Mouse (Mus musculus) heart, postnatal 36 days (tissue): ENCODE data around the gene Nfix. TPM values are rescaled to one million over a fixed set of nuclear protein-coding genes. Genes with fewer than 3 reads are reported as not detected.

ENCODE experiments used
- DNase-seq, 2 experiments: peaks; one replicate each; pipeline ENCODE4 v3.0.0; 2021 to 2022
- intact Hi-C: fragments of 180-260 bp; cut with DNase I; formaldehyde crosslinking; loops from one replicate; pipeline ENCODE4 v1.15.1; 2025
- total RNA-seq, 2 experiments: library from RNA; stranded (reverse); gene quantifications; 2 replicates each; pipeline ENCODE4 v1.2.3; 2021

The Nfix gene
- total RNA-seq, 2 experiments from 2014 or later, result 279 to 296 TPM

DNA sequence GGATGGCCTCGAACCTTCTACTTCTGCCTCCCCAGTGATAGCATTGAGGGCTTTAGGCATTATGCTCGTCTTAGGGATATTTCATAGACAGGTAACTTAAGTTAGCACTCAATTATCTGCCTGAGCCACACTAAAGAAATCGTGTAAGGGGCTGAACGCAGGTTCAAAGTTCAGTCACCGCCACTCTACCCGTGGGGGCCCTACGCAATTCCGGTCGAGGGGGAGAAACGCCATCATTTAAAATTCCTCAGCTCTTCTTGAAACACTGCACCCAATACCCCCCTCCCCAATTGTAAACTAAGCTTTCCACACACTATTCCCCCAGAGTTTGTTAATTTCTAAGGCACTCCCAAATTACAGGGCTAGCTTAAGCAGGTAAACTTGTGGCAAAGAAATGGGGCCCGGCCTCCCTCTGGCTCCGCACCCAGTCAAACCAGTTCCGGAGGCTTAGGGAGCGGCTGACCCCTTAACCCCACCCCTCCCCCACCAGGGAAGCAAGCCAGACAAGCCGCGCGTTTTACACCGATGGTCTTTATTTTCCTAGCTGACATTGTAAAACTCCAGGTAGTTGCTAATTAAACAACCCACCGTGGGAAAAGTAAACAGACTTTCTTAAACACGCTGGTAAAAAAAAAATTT lies 139.2 kb downstream of the Nfix start:
- peak; percentile 61 to 63 for DNase-seq
- intact Hi-C loops, result loop anchor here (5.0 kb wide), 2 partner anchors 316 to 459 kb away; partner anchors contain the start of gene Junb

DNA sequence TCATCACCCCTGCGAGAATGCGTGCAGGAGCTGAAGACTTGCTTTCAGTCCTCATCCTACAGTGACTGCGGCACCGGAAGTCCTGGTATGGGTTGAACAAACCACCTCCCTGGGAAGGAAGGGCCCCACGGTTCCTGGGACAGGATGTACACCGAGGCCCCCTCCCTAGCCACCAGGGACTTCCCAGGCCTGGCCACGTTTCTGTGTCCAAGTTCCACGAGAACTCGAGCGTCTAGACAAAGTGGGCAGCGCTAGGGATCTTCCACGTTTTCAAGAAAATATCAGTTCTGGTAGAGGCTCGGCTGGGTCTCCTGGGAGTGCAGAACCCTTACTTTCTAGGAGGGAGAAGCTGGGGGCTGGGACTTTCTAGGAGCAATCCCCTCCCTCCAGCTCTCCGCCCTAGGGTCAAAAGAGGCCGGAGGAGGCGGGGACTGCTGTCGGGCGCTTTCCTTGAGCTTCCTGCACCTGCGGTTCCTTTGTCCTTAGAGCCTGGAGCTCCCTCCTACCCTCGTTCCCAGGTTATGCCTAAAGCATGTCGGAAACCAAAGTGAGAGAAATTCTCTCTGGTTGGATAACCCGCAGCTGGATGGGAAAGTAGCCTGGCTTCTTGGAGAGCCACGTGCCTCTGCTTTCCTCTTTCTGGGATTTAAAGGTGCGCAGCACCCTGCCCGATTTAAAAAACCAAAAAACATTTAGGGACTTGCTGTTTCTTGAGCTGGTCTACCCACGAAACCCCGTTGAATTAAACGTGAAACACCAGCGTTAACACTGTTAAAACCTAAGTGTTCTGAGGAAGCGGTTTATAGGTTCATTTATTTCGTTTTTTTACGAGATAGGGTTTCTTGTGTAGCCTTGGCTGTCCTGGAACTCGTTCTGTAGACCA lies 140.0 kb downstream of the Nfix start:
- intact Hi-C loops, result loop anchor here (5.0 kb wide), 2 partner anchors 317 to 458 kb away; partner anchors contain the start of gene Junb
- DNase-seq, result peak; percentile 72 to 79

DNA sequence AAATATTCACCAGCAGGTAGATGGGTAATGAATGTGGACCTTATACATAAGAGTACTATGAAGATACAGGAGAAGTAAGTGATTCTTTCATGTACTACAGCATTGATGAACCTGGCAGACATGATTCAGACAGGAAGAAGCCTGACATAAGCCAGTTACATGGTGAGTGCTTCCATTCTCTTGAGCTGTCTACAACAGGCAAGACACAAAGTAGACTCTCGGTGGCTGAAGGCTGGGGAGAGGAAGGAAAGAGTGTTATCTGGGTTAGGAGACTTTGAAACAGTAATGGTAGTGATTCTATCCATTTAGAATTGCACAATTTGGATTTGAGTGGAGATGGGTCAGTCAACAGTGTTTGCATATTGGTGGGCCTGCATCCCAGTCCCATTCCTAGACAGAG lies 141.2 kb downstream of the Nfix start:
- intact Hi-C loops, result no loop called here
- DNase-seq, result no peak

DNA sequence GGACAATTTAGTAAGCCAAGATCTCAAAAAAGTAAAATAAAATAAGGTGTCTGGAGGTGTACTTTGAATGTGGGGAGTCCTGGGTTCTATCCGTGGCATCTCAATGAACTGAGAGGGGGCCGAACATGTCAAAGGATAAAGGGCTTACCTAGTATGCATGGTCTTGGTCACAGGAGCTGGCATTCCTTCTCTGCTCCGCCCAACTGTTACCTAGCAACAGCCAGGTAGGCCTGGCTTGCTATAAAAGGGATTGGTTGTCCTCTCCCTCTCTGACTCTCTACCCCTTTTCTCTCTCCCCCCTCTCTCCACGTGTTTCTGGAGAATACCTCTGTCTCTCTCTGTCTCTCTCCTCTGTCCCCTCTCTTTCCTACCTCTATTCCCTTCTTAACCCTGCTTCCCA lies 142.5 kb downstream of the Nfix start:
- no peak for DNase-seq
- intact Hi-C loops, result no loop called here

- intact Hi-C loops, result no loop called here
- no peak for DNase-seq
Measured at GRCm38 (mm10) chr8:84657203-84657602, 142.9 kb downstream of the Nfix start.

GRCm38 (mm10) chr8:84656641-84657126 lies 143.5 kb downstream of the Nfix start:
- DNase-seq, result peak; percentile 77 to 78
- intact Hi-C loops, result loop anchor here (1.0 kb wide), 1 partner anchor 15 kb away; no protein-coding TSS in a partner anchor

DNA sequence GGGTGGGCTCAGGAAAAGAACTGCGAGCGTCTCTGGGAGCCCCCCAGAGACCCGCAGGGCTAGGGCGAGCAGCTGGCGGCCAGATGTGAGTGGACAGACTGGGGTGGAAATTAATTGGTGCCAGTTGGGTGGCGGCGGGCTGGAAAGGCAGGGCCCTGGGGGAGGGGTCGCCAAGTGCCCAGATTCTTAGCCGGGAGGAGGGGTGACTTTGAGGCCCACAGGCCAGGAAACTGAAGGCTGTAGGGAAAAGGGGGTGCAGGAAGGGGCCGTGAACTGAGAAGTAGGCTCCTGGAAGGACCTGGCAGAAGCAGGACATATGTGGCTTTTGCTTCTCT lies 144.0 kb downstream of the Nfix start:
- peak in 1 of 2 experiments; percentile 35 for DNase-seq
- intact Hi-C loops, result loop anchor here (1.0 kb wide), 1 partner anchor 15 kb away; no protein-coding TSS in a partner anchor

GRCm38 (mm10) chr8:84655336-84656190 lies 144.6 kb downstream of the Nfix start:
- intact Hi-C loops, result loop anchor here (1.0 kb wide), 1 partner anchor 14 kb away; no protein-coding TSS in a partner anchor
- no peak for DNase-seq

GRCm38 (mm10) chr8:84654597-84654996 lies 145.5 kb downstream of the Nfix start:
- intact Hi-C loops, result no loop called here
- DNase-seq, result no peak

DNA sequence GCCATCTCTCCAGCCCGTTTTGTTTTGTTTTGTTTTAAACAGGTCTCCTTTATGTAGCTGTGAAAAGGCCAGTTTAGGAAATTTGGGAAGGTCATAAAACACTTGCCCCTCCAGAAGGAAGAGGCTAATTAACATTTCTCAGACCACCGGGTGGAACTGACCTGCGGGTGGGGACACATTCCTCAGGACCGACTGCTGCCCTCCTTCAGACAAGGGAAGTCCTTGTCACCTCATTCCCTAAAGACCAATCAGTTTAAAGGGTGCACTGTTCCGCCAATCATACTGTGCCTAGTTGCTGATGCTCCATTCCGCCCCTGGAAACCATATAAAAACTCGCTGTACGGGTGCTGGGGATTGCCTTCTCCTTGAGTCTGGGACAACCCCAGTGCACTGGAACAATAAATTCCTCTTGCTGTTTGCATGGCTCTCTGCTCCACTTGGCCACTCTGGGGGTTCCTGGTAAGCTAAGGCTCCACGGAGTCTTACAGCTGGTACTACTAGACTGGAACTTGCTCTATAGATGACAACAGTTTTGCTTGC lies 147.0 kb downstream of the Nfix start:
- no peak for DNase-seq
- intact Hi-C loops, result no loop called here

GRCm38 (mm10) chr8:84650213-84650612 lies 149.9 kb downstream of the Nfix start:
- no peak for DNase-seq
- intact Hi-C loops, result no loop called here

Other genes starting within 250 kb of the Nfix start
- 10 to 100 TPM; 12.6 to 16.5 TPM for gene Ier2, start 137.5 kb downstream of the Nfix start, total RNA-seq
- gene Trmt1, start 114.0 kb downstream of the Nfix start, total RNA-seq, result 10 to 100 TPM; 36.1 to 39.2 TPM
- gene Nacc1, start 112.5 kb downstream of the Nfix start, total RNA-seq, result 10 to 100 TPM; 27.3 to 30.1 TPM
- 1 to 10 TPM; 5.4 to 5.7 TPM for gene Lyl1, start 98.9 kb downstream of the Nfix start, total RNA-seq
- gene G430095P16Rik, start 77.3 kb downstream of the Nfix start, total RNA-seq, result under 1 TPM in 1 of 2 experiments, not detected in 1; 0.44 TPM
- gene Dand5, start 22.5 kb upstream of the Nfix start, total RNA-seq, result 1 to 10 TPM; 9.3 to 9.9 TPM
- gene Gadd45gip1, start 31.2 kb upstream of the Nfix start, total RNA-seq, result 10 to 100 TPM; 28.5 to 29.5 TPM
- gene Rad23a, start 40.3 kb upstream of the Nfix start, total RNA-seq, result 10 to 100 TPM; 84.0 to 87.4 TPM
- gene Calr, start 46.6 kb upstream of the Nfix start, total RNA-seq, result 100 to 1,000 TPM; 337 to 380 TPM
- gene Farsa, start 56.6 kb upstream of the Nfix start, total RNA-seq, result 10 to 100 TPM; 23.1 TPM
- 1 to 10 TPM; 3.8 to 4.1 TPM for gene Syce2, start 71.8 kb upstream of the Nfix start, total RNA-seq
- 10 to 100 TPM; 71.3 to 77.2 TPM for gene Gcdh, start 93.6 kb upstream of the Nfix start, total RNA-seq
- not detected for gene Klf1, start 101.6 kb upstream of the Nfix start, total RNA-seq
- 10 to 100 TPM in 1 of 2 experiments, 1 to 10 TPM in 1; 7.3 to 11.7 TPM for gene Dnase2a, start 108.2 kb upstream of the Nfix start, total RNA-seq
- under 1 TPM; 0.11 to 0.14 TPM for gene Mast1, start 137.0 kb upstream of the Nfix start, total RNA-seq
- gene Rtbdn, start 146.6 kb upstream of the Nfix start, total RNA-seq, result not detected
- gene Gm49661, start 169.1 kb upstream of the Nfix start, total RNA-seq, result 1 to 10 TPM in 1 of 2 experiments, not detected in 1; 1.0 TPM
- gene Prdx2, start 169.2 kb upstream of the Nfix start, total RNA-seq, result 100 to 1,000 TPM; 633 to 676 TPM
- gene Rnaseh2a, start 169.4 kb upstream of the Nfix start, total RNA-seq, result 10 to 100 TPM; 48.6 to 56.7 TPM
- 10 to 100 TPM; 14.9 to 26.9 TPM for gene Junb, start 178.4 kb upstream of the Nfix start, total RNA-seq
- gene Hook2, start 190.3 kb upstream of the Nfix start, total RNA-seq, result 1 to 10 TPM; 2.7 to 2.9 TPM
- not detected for gene Best2, start 214.2 kb upstream of the Nfix start, total RNA-seq
- gene Asna1, start 224.9 kb upstream of the Nfix start, total RNA-seq, result 10 to 100 TPM; 66.2 to 69.8 TPM
- 10 to 100 TPM; 80.7 to 84.2 TPM for gene Trir, start 226.5 kb upstream of the Nfix start, total RNA-seq
- gene Tnpo2, start 236.6 kb upstream of the Nfix start, total RNA-seq, result 10 to 100 TPM; 28.1 to 35.1 TPM